Mouse (Mus musculus) neural tube, embryonic 13.5 days (tissue): ENCODE data around the gene Polr2a. TPM values are rescaled to one million over a fixed set of nuclear protein-coding genes. Genes with fewer than 3 reads are reported as not detected.
"Not testable (repeated sequence)": the region's sequence is repeated elsewhere in the genome, so short reads cannot be mapped to it uniquely, and the experiment has no call there.

ENCODE experiments used
- ATAC-seq: fragments of 200-750 bp; cut with Nextera tagmentation; 2 replicates; pipeline ENCODE4 v1.8.0; 2017; ENCODE audit warnings: low read depth, mild to moderate bottlenecking, moderate TSS enrichment, moderate library complexity
- H3K27ac ChIP-seq: fragments of 300-500 bp; sonication (generic); replicated peaks from 2 replicates; pipeline ENCODE4 v1.5.1; 2015; ENCODE audit warnings: moderate library complexity, mild to moderate bottlenecking, inconsistent platforms
- H3K27me3 ChIP-seq: fragments of 300-500 bp; sonication (generic); 2 replicates; pipeline ENCODE4 v1.6.1; 2015; ENCODE audit warnings: mild to moderate bottlenecking, inconsistent platforms
- H3K36me3 ChIP-seq: fragments of 300-500 bp; sonication (generic); 2 replicates; pipeline ENCODE4 v1.6.1; 2015; ENCODE audit warnings: mild to moderate bottlenecking, inconsistent platforms
- H3K4me1 ChIP-seq: fragments of 300-500 bp; sonication (generic); replicated peaks from 2 replicates; pipeline ENCODE4 v1.6.1; 2015; ENCODE audit warnings: inconsistent platforms
- H3K4me2 ChIP-seq: fragments of 300-500 bp; sonication (generic); 2 replicates; pipeline ENCODE4 v1.6.1; 2015; ENCODE audit warnings: inconsistent platforms, mild to moderate bottlenecking, moderate library complexity
- H3K4me3 ChIP-seq: fragments of 300-500 bp; sonication (generic); 2 replicates; pipeline ENCODE4 v1.5.1; 2015; ENCODE audit warnings: mild to moderate bottlenecking, inconsistent platforms
- H3K9ac ChIP-seq: fragments of 300-500 bp; sonication (generic); 2 replicates; pipeline ENCODE4 v1.6.1; 2015; ENCODE audit warnings: moderate library complexity, mild to moderate bottlenecking, inconsistent platforms
- H3K9me3 ChIP-seq: fragments of 300-500 bp; sonication (generic); 2 replicates; pipeline ENCODE4 v1.6.1; 2016; ENCODE audit warnings: inconsistent platforms
- WGBS: fragments of 180-500 bp; shearing (Covaris S2); methylation state at CpG from one replicate; pipeline ENCODE4 v1.1.7; 2015; 5-methylcytosine and 5-hydroxymethylcytosine counted together
- polyA plus RNA-seq: library from polyadenylated mRNA; unstranded; fragments of >200 nt; fragmentation: Nextera tagmentation; extraction: Ambion mirVana; gene quantifications from 2 replicates; pipeline ENCODE4 v1.2.1, GENCODE M21; 2015

Gene Polr2a
- polyA plus RNA-seq, 1 experiment from 2014 or later = 22.9 TPM

DNA sequence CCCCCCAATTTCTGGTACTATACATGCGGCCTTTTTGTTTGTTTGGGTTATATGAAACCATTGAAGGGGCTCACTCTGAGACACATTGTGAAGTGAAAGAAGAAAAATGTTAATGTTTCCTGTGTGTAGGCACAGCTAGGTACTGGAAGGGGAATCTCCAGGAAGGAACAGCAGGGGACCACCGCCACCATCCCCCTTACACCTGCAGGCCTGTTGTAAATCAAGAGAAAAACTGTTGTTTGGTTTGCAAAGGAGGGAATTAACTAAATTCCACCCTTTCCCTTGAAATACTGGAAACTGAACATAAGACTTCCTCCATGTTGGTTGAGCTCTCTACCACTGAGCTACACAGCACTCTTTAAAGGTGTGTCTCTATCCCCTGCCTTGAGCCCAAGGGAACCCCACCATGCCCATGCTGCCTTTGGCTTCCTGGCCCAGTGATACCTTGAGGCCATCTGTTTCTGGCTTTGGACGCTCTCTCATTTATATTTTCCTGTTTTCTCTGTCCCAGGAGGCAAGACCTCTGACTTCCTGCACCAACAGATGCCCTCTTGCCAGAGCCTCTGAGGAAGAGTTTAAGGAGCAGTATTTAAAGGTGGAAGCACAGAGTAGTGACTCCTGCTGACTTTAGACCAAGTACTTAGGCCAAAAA, 49.7 kb downstream of the Polr2a start:
- no peaks in the 10 kb centered on the region for H3K9me3 ChIP-seq
- 78% methylated on average over 3 of the region's 3 CpGs for whole genome bisulfite sequencing

DNA sequence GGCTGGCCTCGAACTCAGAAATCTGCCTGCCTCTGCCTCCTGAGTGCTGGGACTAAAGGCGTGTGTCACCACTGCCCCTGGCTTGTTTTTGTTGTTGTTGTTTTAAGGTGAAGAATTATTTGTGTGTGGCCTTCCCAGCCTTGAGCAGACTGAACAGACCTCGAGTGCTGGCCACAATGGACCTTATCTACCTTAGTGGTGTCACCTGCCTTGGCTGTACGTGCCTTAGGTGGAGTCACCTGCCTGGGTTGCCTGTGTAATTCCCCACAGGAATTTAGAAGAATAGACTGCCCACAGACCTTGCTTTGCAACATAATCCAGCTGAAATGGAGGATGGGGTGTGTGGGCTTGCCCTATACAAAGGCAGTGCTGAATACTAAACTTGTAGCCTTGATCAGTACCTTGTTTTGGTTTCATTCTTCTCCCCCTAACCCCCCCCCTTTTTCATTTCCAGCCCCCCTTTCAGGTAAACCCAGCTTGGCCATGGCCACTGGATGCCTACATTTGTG, 50.5 kb downstream of the Polr2a start:
- WGBS = 84% methylated on average over 4 of the region's 4 CpGs
- no peaks in the 10 kb centered on the region for H3K27me3 ChIP-seq
- no peak for ATAC-seq

More for the DNA sequence above, 49.7 kb downstream of the Polr2a start:
- H3K4me1 ChIP-seq = no peaks in the 10 kb centered on the region; the same call in 1 of the 2 replicates
- no peaks in the 10 kb centered on the region for H3K27me3 ChIP-seq
- no peak overlapping the region for H3K4me3 ChIP-seq
- no peak overlapping the region for H3K4me2 ChIP-seq
- ATAC-seq = no peak
- no peak overlapping the region for H3K27ac ChIP-seq
- H3K36me3 ChIP-seq = no peaks in the 10 kb centered on the region
- no peak overlapping the region for H3K9ac ChIP-seq

DNA sequence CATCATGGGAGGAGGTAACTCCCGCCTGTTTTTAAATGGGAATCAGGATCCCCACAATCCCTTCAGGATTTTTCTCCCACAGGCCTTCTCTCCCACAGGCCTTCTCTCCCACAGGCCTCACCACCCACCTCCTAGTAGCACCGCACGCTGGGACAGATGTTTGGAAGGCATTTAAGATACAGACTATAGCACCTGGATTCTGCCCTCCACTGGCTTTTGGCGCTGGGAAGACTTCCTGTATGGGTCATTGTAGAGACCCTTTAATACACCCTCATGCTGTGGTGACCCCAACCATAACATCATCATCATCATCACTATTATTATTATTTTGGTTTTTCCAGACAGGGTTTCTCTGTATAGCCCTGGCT, 51.0 kb downstream of the Polr2a start:
- no peak overlapping the region for H3K4me3 ChIP-seq
- H3K27me3 ChIP-seq = no peaks in the 10 kb centered on the region
- no peak overlapping the region for H3K27ac ChIP-seq
- H3K9ac ChIP-seq = no peak overlapping the region
- H3K9me3 ChIP-seq = no peaks in the 10 kb centered on the region
- no peak for ATAC-seq
- WGBS = 88% methylated on average over 4 of the region's 4 CpGs
- H3K4me1 ChIP-seq = no peaks in the 10 kb centered on the region; the same call in 1 of the 2 replicates
- no peaks in the 10 kb centered on the region for H3K36me3 ChIP-seq
- no peak overlapping the region for H3K4me2 ChIP-seq

More for the DNA sequence above, 50.5 kb downstream of the Polr2a start:
- Histone ChIP-seq H3K27ac (no peak overlapping the region), H3K4me2 (no peak overlapping the region), H3K4me1 (no peaks in the 10 kb centered on the region; the same call in 1 of the 2 replicates), H3K4me3 (no peak overlapping the region), H3K36me3 (no peaks in the 10 kb centered on the region), H3K9ac (no peak overlapping the region), H3K9me3 (no peaks in the 10 kb centered on the region)

DNA sequence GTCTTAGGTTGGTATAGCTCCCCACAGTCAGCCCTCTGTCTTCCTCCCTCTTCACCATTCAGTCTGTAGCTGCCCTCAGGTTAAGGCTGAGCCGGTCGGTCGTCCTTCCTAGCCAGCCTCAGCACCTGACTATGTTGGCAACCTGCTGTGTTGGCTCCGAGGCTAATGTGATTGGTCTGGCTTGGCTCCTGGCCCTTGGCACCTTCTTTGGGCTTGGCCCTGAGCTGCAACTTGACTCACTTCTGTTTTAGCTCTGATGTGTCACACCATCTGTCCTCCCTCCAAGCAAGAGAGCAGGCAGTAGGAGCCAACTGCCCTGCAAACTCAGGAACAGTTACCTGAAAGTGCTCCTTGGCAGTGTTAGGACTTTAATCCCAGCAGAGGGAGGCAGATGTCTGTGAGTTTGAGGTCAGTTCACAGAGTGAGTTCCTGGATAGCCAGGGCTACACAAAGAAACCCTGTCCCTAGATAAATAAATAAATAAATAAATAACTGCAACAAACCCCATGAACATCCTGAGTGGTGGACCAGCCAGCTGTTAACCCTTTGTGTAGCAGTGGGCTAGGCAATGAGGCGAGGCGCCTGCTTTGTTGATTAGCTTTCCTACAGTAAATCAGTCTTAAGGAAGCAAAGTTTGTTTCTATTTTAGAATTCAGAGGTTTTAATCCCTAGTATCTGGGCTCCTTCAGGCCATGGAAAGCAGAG, 51.5 kb downstream of the Polr2a start:
- no peak for ATAC-seq
- Histone ChIP-seq H3K9ac (no peak overlapping the region), H3K36me3 (no peaks in the 10 kb centered on the region), H3K27ac (no peak overlapping the region), H3K27me3 (no peaks in the 10 kb centered on the region), H3K4me3 (no peak overlapping the region), H3K4me2 (no peak overlapping the region), H3K4me1 (no peaks in the 10 kb centered on the region; the same call in 1 of the 2 replicates), H3K9me3 (no peaks in the 10 kb centered on the region)
- WGBS = 57% methylated on average over 6 of the region's 6 CpGs

DNA sequence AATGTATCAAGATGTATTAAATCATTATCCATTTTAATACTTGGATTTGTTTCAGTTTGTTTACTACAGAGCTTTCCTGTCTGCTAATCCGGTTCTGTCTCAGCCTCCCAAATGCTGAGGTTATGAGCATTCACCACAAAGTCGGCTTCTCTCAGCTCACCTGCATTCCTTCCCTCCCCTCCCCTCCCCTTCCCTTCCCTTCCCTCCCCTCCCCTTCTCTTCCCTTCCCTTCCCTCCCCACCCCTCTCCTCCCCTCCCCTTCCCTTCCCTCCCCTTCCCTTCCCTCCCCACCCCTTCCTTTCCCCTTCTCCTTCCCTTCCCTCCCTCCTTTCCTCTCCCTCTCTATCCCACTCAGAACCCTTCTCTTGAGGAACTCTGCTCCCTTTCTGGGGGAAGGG, 53.8 kb downstream of the Polr2a start:
- H3K4me2 ChIP-seq = no peak overlapping the region
- H3K4me3 ChIP-seq = no peak overlapping the region
- no peaks in the 10 kb centered on the region for H3K36me3 ChIP-seq
- ATAC-seq = no peak
- H3K9ac ChIP-seq = no peak overlapping the region
- no peaks in the 10 kb centered on the region for H3K27me3 ChIP-seq
- H3K27ac ChIP-seq = no peak overlapping the region
- no peaks in the 10 kb centered on the region; the same call in 1 of the 2 replicates for H3K4me1 ChIP-seq
- WGBS = 44% methylated on average over 2 of the region's 2 CpGs
- H3K9me3 ChIP-seq = no peaks in the 10 kb centered on the region

DNA sequence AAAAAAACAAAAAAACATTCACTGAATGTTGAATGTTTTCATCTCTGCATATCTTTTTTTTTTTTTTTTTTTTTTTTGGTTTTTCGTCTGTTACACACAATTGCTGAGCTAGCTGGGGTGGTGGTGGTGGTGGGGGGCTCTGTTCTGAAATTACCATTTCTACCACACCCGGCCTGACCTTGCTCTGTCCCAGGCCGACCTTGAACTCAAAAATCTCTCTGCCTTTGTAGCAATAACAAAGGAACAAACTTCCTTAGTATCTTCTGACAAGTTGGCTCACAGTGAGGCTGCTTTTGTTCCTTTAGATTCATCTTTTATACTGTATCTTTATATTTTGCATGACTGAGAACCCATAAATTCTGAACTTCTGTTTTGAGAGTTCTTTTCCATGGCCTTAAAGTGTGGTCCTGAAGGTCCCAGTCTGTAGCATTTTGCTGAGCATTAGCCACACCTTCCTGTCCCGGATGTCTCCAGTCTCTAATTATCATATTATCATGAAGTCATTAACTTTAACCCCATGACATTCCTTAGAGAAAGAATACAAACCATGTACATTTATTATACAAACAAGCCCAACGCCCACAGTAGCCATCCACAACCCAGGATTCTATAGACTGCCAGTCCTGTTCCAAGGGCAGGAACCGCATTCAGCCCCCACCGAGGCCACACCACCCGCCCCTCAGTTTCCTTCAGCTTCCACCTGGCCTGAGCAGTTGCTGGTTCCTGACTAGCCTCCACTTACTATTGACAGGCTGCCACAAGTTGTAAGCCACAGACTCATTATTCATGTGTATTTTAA, 54.4 kb downstream of the Polr2a start:
- Histone ChIP-seq H3K4me3 (no peak overlapping the region), H3K4me2 (no peak overlapping the region), H3K36me3 (no peaks in the 10 kb centered on the region), H3K27me3 (no peaks in the 10 kb centered on the region), H3K9me3 (no peaks in the 10 kb centered on the region), H3K27ac (no peak overlapping the region), H3K9ac (no peak overlapping the region), H3K4me1 (no peaks in the 10 kb centered on the region; the same call in 1 of the 2 replicates)
- WGBS = 74% methylated on average over 8 of the region's 8 CpGs
- no peak for ATAC-seq

DNA sequence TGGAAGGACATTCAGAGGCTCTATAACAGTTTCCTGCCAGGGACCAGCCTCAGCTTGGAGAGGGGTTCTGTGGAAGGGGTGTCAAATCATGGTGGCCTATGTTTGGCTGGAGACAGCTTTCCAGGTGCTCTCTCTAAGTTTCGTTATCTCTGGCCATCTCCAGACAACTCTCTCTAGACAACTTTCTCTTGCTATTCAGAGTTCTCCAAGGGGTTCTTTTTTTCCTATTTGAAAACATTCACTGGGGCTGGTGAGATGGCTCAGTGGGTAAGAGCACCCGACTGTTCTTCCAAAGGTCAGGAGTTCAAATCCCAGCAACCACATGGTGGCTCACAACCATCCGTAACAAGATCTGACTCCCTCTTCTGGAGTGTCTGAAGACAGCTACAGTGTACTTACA, 55.1 kb downstream of the Polr2a start:
- H3K4me1 ChIP-seq, H3K36me3 ChIP-seq, H3K4me3 ChIP-seq, H3K27me3 ChIP-seq, H3K4me2 ChIP-seq, ATAC-seq, H3K27ac ChIP-seq, H3K9ac ChIP-seq, H3K9me3 ChIP-seq: not testable (repeated sequence)
- WGBS = 63% methylated on average over 3 of the region's 3 CpGs

DNA sequence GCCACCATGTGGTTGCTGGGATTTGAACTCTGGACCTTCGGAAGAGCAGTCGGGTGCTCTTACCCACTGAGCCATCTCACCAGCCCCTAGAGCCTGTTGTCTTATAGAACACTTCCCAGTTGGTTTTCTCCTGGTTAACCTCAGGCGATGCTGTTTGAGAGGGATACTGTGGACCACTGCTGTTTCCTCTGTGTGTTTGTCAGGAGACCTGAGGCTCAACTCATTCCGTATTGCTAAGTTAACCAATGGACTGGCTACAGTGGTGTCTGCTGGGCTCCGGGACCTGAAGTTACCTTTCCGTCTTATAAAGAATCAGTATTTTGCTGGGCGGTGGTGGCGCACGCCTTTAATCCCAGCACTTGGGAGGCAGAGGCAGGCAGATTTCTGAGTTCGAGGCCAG, 55.6 kb downstream of the Polr2a start:
- not testable (repeated sequence) for H3K4me3 ChIP-seq, H3K27me3 ChIP-seq, H3K27ac ChIP-seq, ATAC-seq, H3K36me3 ChIP-seq, H3K4me2 ChIP-seq, H3K4me1 ChIP-seq, H3K9me3 ChIP-seq, H3K9ac ChIP-seq
- WGBS = 95% methylated on average over 10 of the region's 10 CpGs

DNA sequence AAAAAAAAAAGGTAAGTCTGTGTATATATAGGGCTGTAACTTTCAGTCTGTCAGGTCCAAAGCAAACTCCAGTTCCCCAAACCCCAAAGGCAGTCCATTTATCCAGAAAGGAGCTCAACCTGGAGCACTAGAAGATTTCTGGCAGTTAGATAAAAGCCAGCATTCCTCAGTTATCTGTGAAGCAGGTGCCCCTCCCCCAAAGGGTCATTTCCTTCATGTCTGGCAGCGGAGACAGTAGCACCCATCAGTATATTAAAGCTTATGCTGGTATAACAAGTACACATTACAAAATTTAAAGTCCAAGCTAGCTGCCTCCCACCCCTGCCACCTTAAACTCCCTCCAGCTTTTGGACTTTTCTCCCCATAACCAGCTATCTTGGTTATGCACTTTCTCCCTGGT, 58.8 kb downstream of the Polr2a start:
- no peak for ATAC-seq
- no peak overlapping the region for H3K9ac ChIP-seq
- H3K36me3 ChIP-seq = no peaks in the 10 kb centered on the region
- no peak overlapping the region for H3K4me3 ChIP-seq
- H3K4me2 ChIP-seq = no peak overlapping the region
- no peak overlapping the region for H3K27ac ChIP-seq
- H3K4me1 ChIP-seq = peaks cover 12% of the 10 kb centered on the region
- no peaks in the 10 kb centered on the region for H3K27me3 ChIP-seq
- WGBS = 83% methylated on average over 1 of the region's 1 CpGs
- no peaks in the 10 kb centered on the region for H3K9me3 ChIP-seq

DNA sequence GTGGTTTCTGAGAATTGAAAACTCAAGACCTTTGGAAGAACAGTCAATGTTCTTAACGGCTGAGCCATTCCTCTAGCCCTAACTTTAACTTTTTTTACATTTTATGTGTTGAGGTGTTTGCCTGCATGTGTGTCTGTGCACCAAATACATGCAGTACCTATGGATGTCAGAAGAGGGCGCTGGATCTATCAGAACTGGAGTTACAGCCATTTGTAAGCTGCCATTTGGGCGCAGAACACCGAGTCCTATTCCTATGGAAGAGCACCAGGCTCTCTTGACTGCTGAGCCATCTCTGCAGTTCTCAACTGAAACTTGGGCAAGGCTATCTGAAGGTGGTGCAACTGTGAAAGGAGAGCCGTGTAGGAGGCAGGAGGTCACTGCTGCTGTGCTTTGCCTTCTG, 59.9 kb downstream of the Polr2a start:
- ATAC-seq = no peak
- Histone ChIP-seq H3K4me2 (no peak overlapping the region), H3K27ac (no peak overlapping the region), H3K9ac (no peak overlapping the region), H3K36me3 (no peaks in the 10 kb centered on the region), H3K4me1 (peaks cover 12% of the 10 kb centered on the region), H3K9me3 (no peaks in the 10 kb centered on the region), H3K4me3 (no peak overlapping the region), H3K27me3 (no peaks in the 10 kb centered on the region)
- 72% methylated on average over 5 of the region's 5 CpGs for WGBS

DNA sequence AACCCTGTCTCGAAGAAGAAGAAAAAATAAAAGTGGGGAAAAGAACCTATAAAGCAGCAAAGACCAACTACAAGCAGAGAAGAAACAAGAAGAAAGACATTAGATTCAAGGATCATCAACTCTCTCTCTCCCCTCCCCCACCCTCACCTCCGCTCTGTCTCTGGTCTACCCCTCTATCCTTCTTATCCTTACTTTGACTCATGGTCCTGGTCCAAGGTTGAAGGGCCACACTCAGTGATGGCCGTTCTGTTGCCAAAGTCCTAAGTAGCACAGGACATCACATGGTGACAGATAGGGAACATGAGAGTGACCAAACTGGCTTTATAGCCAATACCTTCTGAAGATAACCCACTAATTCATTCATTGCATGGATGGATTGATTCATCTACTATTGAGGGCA, 61.0 kb downstream of the Polr2a start:
- Histone ChIP-seq H3K27ac (no peak overlapping the region), H3K4me2 (no peak overlapping the region), H3K4me1 (peaks cover 12% of the 10 kb centered on the region), H3K27me3 (no peaks in the 10 kb centered on the region), H3K9me3 (no peaks in the 10 kb centered on the region), H3K4me3 (no peak overlapping the region), H3K9ac (no peak overlapping the region), H3K36me3 (no peaks in the 10 kb centered on the region)
- no peak for ATAC-seq
- WGBS = 88% methylated on average over 3 of the region's 3 CpGs
